Comparison of ENCODE assay signal across 8 mouse cellular contexts in the genomic region with DNA sequence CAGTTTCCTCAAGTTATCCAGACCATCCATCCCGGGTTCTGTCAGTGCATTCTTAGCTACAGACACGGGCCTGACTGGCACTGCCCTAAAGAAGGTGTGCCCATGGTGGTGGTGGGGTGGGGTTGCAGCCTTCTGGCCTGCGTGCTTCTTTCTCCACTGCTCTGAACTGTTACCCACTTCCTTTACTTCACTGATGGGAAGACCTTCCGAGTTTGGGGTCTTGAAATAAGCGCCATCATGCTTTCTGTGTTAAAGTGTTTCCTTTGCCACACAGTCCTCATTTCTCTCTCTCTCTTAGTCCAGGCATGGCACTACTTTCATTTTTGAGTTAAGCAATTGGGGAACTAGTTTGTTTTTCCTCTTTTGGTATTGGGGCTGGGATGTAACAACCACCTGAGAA. TPM values are rescaled to one million over a fixed set of nuclear protein-coding genes. Genes with fewer than 3 reads are reported as not detected.
DNase-seq lines count a peak whose midpoint lies in the region; ATAC-seq lines count a peak whose summit lies in the region.

No protein-coding gene starts in this region.

- ATAC-seq in forebrain, embryonic 13.5 days: peak; percentile 50
- ATAC-seq in liver, embryonic 11.5 days (replicated peaks; ENCODE audit: low FRiP score): no peak
- ATAC-seq in stomach, embryonic 14.5 days (ENCODE audit: insufficient number of reproducible peaks, insufficient read depth, low FRiP score, low read depth): peak; percentile 33; the same call in 1 of the 2 replicates

- H3K9me3 ChIP-seq in forebrain, embryonic 13.5 days (replicated peaks): no peaks in the 10 kb centered on the region
- H3K9me3 ChIP-seq in liver, embryonic 11.5 days (ENCODE audit: control insufficient read depth, low read length): no peaks in the 10 kb centered on the region
- H3K9me3 ChIP-seq in stomach, embryonic 14.5 days (ENCODE audit: control insufficient read depth, low read depth, low read length): no peaks in the 10 kb centered on the region

- 43% methylated on average over 5 of the region's 5 CpGs for WGBS in forebrain, embryonic 13.5 days
- 32% methylated on average over 5 of the region's 5 CpGs for WGBS in liver, embryonic 11.5 days
- 37% methylated on average over 5 of the region's 5 CpGs for WGBS in stomach, embryonic 14.5 days

- no peaks in the 10 kb centered on the region for H3K27me3 ChIP-seq in forebrain, embryonic 13.5 days
- 0 out of 2 replicates have a peak, but pooled peaks cover 4% of the 10 kb centered on the region for H3K27me3 ChIP-seq in liver, embryonic 11.5 days (replicated peaks; ENCODE audit: control insufficient read depth, insufficient read depth, low read length)
- no peaks in the 10 kb centered on the region for H3K27me3 ChIP-seq in stomach, embryonic 14.5 days (ENCODE audit: control insufficient read depth, insufficient read depth, low read length)

- DNase-seq in thymus, postnatal 0 days (ENCODE audit: low spot score): peak; percentile 31
- DNase-seq in thymus, adult 18-20 months: no peak
- DNase-seq in liver, embryonic 11.5 days (ENCODE audit: low spot score): no peak
- no peak for DNase-seq in adrenal gland, postnatal 10 days
- no peak for DNase-seq in kidney, postnatal 36 days
- no peak for DNase-seq in gastrocnemius, adult 18-20 months (ENCODE audit: low spot score)

- peak overlapping the region; percentile 80 for H3K9ac ChIP-seq in forebrain, embryonic 13.5 days
- no peak overlapping the region for H3K9ac ChIP-seq in liver, embryonic 11.5 days (ENCODE audit: low read depth, low read length)
- no peak overlapping the region for H3K9ac ChIP-seq in stomach, embryonic 14.5 days (replicated peaks; ENCODE audit: low read depth, low read length)

- H3K4me1 ChIP-seq in forebrain, embryonic 13.5 days: peaks cover 23% of the 10 kb centered on the region
- H3K4me1 ChIP-seq in liver, embryonic 11.5 days (replicated peaks; ENCODE audit: control insufficient read depth, insufficient read depth, low read length): no peaks in the 10 kb centered on the region; the same call in 1 of the 2 replicates
- H3K4me1 ChIP-seq in stomach, embryonic 14.5 days (ENCODE audit: control insufficient read depth, insufficient read depth, low read length): peaks cover 5% of the 10 kb centered on the region; the same call in 1 of the 2 replicates

- H3K4me2 ChIP-seq in forebrain, embryonic 13.5 days: peak overlapping the region; percentile 75
- peak overlapping the region; percentile 87 for H3K4me2 ChIP-seq in liver, embryonic 11.5 days
- peak overlapping the region; percentile 88 for H3K4me2 ChIP-seq in stomach, embryonic 14.5 days (replicated peaks; ENCODE audit: low read depth, low read length)

- H3K4me3 ChIP-seq in forebrain, embryonic 13.5 days: peak overlapping the region; percentile 71
- H3K4me3 ChIP-seq in liver, embryonic 11.5 days (ENCODE audit: low read depth, low read length): peak overlapping the region; percentile 64; the same call in 1 of the 2 replicates
- H3K4me3 ChIP-seq in stomach, embryonic 14.5 days (ENCODE audit: low read depth, low read length): peak overlapping the region; percentile 64

- H3K27ac ChIP-seq in forebrain, embryonic 13.5 days: no peak overlapping the region
- H3K27ac ChIP-seq in liver, embryonic 11.5 days (ENCODE audit: low read depth, low read length): no peak overlapping the region
- H3K27ac ChIP-seq in stomach, embryonic 14.5 days (ENCODE audit: low read length): no peak overlapping the region

- no peaks in the 10 kb centered on the region for H3K36me3 ChIP-seq in forebrain, embryonic 13.5 days (ENCODE audit: poor library complexity, severe bottlenecking)
- no peaks in the 10 kb centered on the region for H3K36me3 ChIP-seq in liver, embryonic 11.5 days (ENCODE audit: control insufficient read depth, insufficient read depth, low read length)
- no peaks in the 10 kb centered on the region for H3K36me3 ChIP-seq in stomach, embryonic 14.5 days (ENCODE audit: control insufficient read depth, insufficient read depth, low read length)

RNA-seq across cellular contexts. Expression of gene Snx10, which starts 1.3 kb away (rescaled TPM):
- polyA plus RNA-seq in thymus, postnatal 0 days (2015; fragmentation: Nextera tagmentation; extraction: Ambion mirVana): 19.5 and 20.2 TPM in 2 replicates
- 41.2 and 43.8 TPM in 2 replicates for polyA plus RNA-seq in forebrain, embryonic 13.5 days (2015; fragmentation: Nextera tagmentation; extraction: Ambion mirVana)
- polyA plus RNA-seq in liver, embryonic 11.5 days (2014; fragmentation: Nextera tagmentation; extraction: Ambion mirVana): 8.5 and 11.1 TPM in 2 replicates
- 17.6 and 20.0 TPM in 2 replicates for polyA plus RNA-seq in stomach, embryonic 14.5 days (2014; fragmentation: Nextera tagmentation; extraction: Ambion mirVana)
- 10 to 100 TPM; 36.5 to 47.0 TPM for total RNA-seq in adrenal gland, postnatal 10 days (2021)
- total RNA-seq in gastrocnemius, adult 18-20 months (2021): 1 to 10 TPM; 6.5 to 8.2 TPM

RNA-seq across cellular contexts. Expression of gene Cbx3, which starts 54.8 kb away (rescaled TPM):
- 674 and 686 TPM in 2 replicates for polyA plus RNA-seq in thymus, postnatal 0 days (2015; fragmentation: Nextera tagmentation; extraction: Ambion mirVana)
- polyA plus RNA-seq in forebrain, embryonic 13.5 days (2015; fragmentation: Nextera tagmentation; extraction: Ambion mirVana): 732 and 791 TPM in 2 replicates
- 468 and 477 TPM in 2 replicates for polyA plus RNA-seq in liver, embryonic 11.5 days (2014; fragmentation: Nextera tagmentation; extraction: Ambion mirVana)
- 500 and 504 TPM in 2 replicates for polyA plus RNA-seq in stomach, embryonic 14.5 days (2014; fragmentation: Nextera tagmentation; extraction: Ambion mirVana)
- total RNA-seq in adrenal gland, postnatal 10 days (2021): 100 to 1,000 TPM; 109 to 125 TPM
- total RNA-seq in gastrocnemius, adult 18-20 months (2021): 10 to 100 TPM; 37.8 to 43.8 TPM

RNA-seq across cellular contexts. Expression of gene Hnrnpa2b1, which starts 55.3 kb away (rescaled TPM):
- polyA plus RNA-seq in thymus, postnatal 0 days (2015; fragmentation: Nextera tagmentation; extraction: Ambion mirVana): 1,688 and 1,855 TPM in 2 replicates
- polyA plus RNA-seq in forebrain, embryonic 13.5 days (2015; fragmentation: Nextera tagmentation; extraction: Ambion mirVana): 2,330 and 2,378 TPM in 2 replicates
- polyA plus RNA-seq in liver, embryonic 11.5 days (2014; fragmentation: Nextera tagmentation; extraction: Ambion mirVana): 1,403 and 1,404 TPM in 2 replicates
- 1,176 and 1,224 TPM in 2 replicates for polyA plus RNA-seq in stomach, embryonic 14.5 days (2014; fragmentation: Nextera tagmentation; extraction: Ambion mirVana)
- 100 to 1,000 TPM; 559 to 669 TPM for total RNA-seq in adrenal gland, postnatal 10 days (2021)
- 100 to 1,000 TPM; 309 to 353 TPM for total RNA-seq in gastrocnemius, adult 18-20 months (2021)
